Mouse (Mus musculus): ENCODE measurements around the gene Skint5.

GRCm38 (mm10) chr4:113957343-113957742 lies 42.0 kb downstream of the Skint5 start:
- TF ChIP-seq CTCF (IDR thresholded peaks at IDR 0.05; ENCODE audit: low read depth, low read length) (no peak), POLR2A (IDR thresholded peaks at IDR 0.05; ENCODE audit: extremely low read depth, insufficient read depth, low read length) (no peak)
